Mouse (Mus musculus) bone marrow macrophage, adult 2 months (primary cell): Measurements from ENCODE around the gene Fbl.

Source experiments
- CTCF ChIP-seq: IDR thresholded peaks from 2 replicates; pipeline ENCODE4 v1.5.1; 2012; ENCODE audit warnings: low read depth, mild to moderate bottlenecking, low read length, moderate library complexity
- POLR2A ChIP-seq: IDR thresholded peaks from 2 replicates; pipeline ENCODE4 v1.6.1; 2012; ENCODE audit warnings: mild to moderate bottlenecking, low read depth, low read length, borderline replicate concordance

GRCm38 (mm10) chr7:28169489-28170422 lies at the start of gene Fbl:
- TF ChIP-seq CTCF (no peak), POLR2A (no peak)
